In genomic region chr7:25754738-25755467, GRCm38 (mm10) we compare ENCODE assay signal across 1 mouse cellular context.
TF ChIP-seq lines count a peak whose summit lies in the region.

Hnrnpul1 (minus strand) TSS chr7:25754757.

TF ChIP-seq in CH12.LX, 34 proteins besides CTCF, POLR2A, EP300 and RAD21 (continued from another document):
- TF ChIP-seq NELFE (IDR thresholded peaks at IDR 0.05; ENCODE audit: low read depth, low read length) (peak; percentile 80), TCF12 (IDR thresholded peaks at IDR 0.05; ENCODE audit: low read depth, low read length) (peak; percentile 50; the same call in 1 of the 2 replicates), HCFC1 (IDR thresholded peaks at IDR 0.05; ENCODE audit: low read depth, low read length) (peak; percentile 68), MAFK (IDR thresholded peaks at IDR 0.05; ENCODE audit: insufficient replicate concordance, low read length) (no peak), UBTF (IDR thresholded peaks at IDR 0.05; ENCODE audit: low read depth, low read length) (no peak), GABPA (IDR thresholded peaks at IDR 0.05; ENCODE audit: insufficient replicate concordance, low read depth, low read length) (peak; percentile 94), SMC3 (IDR thresholded peaks at IDR 0.05; ENCODE audit: low read depth, low read length) (no peak), ELF1 (IDR thresholded peaks at IDR 0.05; ENCODE audit: low read depth, low read length) (peak; percentile 65), ZMIZ1 (IDR thresholded peaks at IDR 0.05; ENCODE audit: low read depth, low read length) (peak; percentile 66), JUN (IDR thresholded peaks at IDR 0.05; ENCODE audit: insufficient read depth, low read depth, low read length) (no peak), CHD1 (IDR thresholded peaks at IDR 0.05; ENCODE audit: low read depth, low read length) (no peak), ZNF384 (IDR thresholded peaks at IDR 0.05; ENCODE audit: low read depth, low read length) (0 out of 2 replicates have a peak, but pooled peaks have one; percentile 6), MEF2A (IDR thresholded peaks at IDR 0.05; ENCODE audit: borderline replicate concordance, low read depth, low read length) (peak; percentile 28; the same call in 1 of the 2 replicates)
